Mouse (Mus musculus) CD4-positive, CD25-positive, alpha-beta regulatory T cell, adult 2 months (primary cell): ENCODE data around the gene Zkscan8.
A peak's percentile ranks its signal among the peaks of the same experiment; 100 is the strongest.
"Not testable (repeated sequence)": the region's sequence is repeated elsewhere in the genome, so short reads cannot be mapped to it uniquely, and the experiment has no call there.

Source experiments
- DNase-seq: peaks from one replicate; pipeline ENCODE4 v3.0.0-alpha.2; 2012; ENCODE audit warnings: low read depth, low spot score

The Zkscan8 gene

GRCm38 (mm10) chr13:21530781-21531201 lies at the start of gene Zkscan8:
Gene Zkscan8, minus strand, starts transcription at chr13:21531120.
- DNase-seq: peak; percentile 89

- DNase-seq: no peak
Measured at GRCm38 (mm10) chr13:21559793-21560192, 28.9 kb upstream of the Zkscan8 start, which contains the start of gene Olfr1535. Gene Olfr1535, minus strand, starts transcription at chr13:21559893.

- DNase-seq: no peak
Measured at GRCm38 (mm10) chr13:21550416-21551110, 19.6 kb upstream of the Zkscan8 start.

- DNase-seq: no peak
Measured at GRCm38 (mm10) chr13:21549487-21549886, 18.6 kb upstream of the Zkscan8 start.

- no peak for DNase-seq
Measured at GRCm38 (mm10) chr13:21542708-21543107, 11.8 kb upstream of the Zkscan8 start, which contains the start of gene Olfr1366. Gene Olfr1366, minus strand, starts transcription at chr13:21542808.

GRCm38 (mm10) chr13:21530136-21530535 lies 784 bp downstream of the Zkscan8 start:
- DNase-seq: peak; percentile 3

GRCm38 (mm10) chr13:21506221-21506649 lies 24.7 kb downstream of the Zkscan8 start:
- peak; percentile 92 for DNase-seq

- no peak for DNase-seq
Measured at GRCm38 (mm10) chr13:21502296-21502695, 28.6 kb downstream of the Zkscan8 start.

GRCm38 (mm10) chr13:21501182-21501581 lies 29.7 kb downstream of the Zkscan8 start, which contains the start of gene Gm11273:
Gene Gm11273, minus strand, starts transcription at chr13:21501418.
- DNase-seq: not testable (repeated sequence)

GRCm38 (mm10) chr13:21495080-21495479 lies 35.8 kb downstream of the Zkscan8 start, which contains the start of gene AK157302:
Gene AK157302, plus strand, starts transcription at chr13:21495223.
- DNase-seq: no peak

GRCm38 (mm10) chr13:21492847-21493246 lies 38.1 kb downstream of the Zkscan8 start:
- no peak for DNase-seq

- DNase-seq: no peak
Measured at GRCm38 (mm10) chr13:21486881-21487280, 44.0 kb downstream of the Zkscan8 start.

GRCm38 (mm10) chr13:21478759-21479670 lies 51.9 kb downstream of the Zkscan8 start, which contains the start of the genes Zkscan4 and Gm10065:
Gene Zkscan4, plus strand, starts transcription at chr13:21478907.
Gene Gm10065, minus strand, starts transcription at chr13:21479441.
- DNase-seq: peak; percentile 3

- DNase-seq: no peak
Measured at GRCm38 (mm10) chr13:21472427-21472826, 58.5 kb downstream of the Zkscan8 start.

- no peak for DNase-seq
Measured at GRCm38 (mm10) chr13:21469097-21469496, 61.8 kb downstream of the Zkscan8 start.

- peak; percentile 84 for DNase-seq
Measured at GRCm38 (mm10) chr13:21468061-21469019, 62.6 kb downstream of the Zkscan8 start, which contains the start of gene Nkapl. Gene Nkapl, minus strand, starts transcription at chr13:21468509.

- no peak for DNase-seq
Measured at GRCm38 (mm10) chr13:21467336-21467735, 63.6 kb downstream of the Zkscan8 start.
